Mouse (Mus musculus) cerebellum, postnatal 25 days (tissue): ENCODE results near the gene Igsf6.
A peak's percentile ranks its signal among the peaks of the same experiment; 100 is the strongest.

Experiments used
- DNase-seq, 2 experiments: peaks; one replicate each; pipeline ENCODE4 v3.0.0; 2021; ENCODE audit warnings: mixed read lengths in 2 of 2

The Igsf6 gene

GRCm38 (mm10) chr7:121074281-121074680 is at the start of gene Igsf6:
TSS of gene Igsf6 (minus strand) at chr7:121074572.
- no peak for DNase-seq

- peak; percentile 81 to 90 for DNase-seq
Observed at GRCm38 (mm10) chr7:121120143-121120818, 45.9 kb upstream of the Igsf6 start.

- DNase-seq: no peak
Observed at GRCm38 (mm10) chr7:121111762-121112161, 37.4 kb upstream of the Igsf6 start.

- no peak for DNase-seq
Observed at GRCm38 (mm10) chr7:121111321-121111720, 36.9 kb upstream of the Igsf6 start.

- no peak for DNase-seq
Observed at GRCm38 (mm10) chr7:121107851-121108250, 33.5 kb upstream of the Igsf6 start.

- DNase-seq: no peak
Observed at GRCm38 (mm10) chr7:121098614-121099389, 24.4 kb upstream of the Igsf6 start.

GRCm38 (mm10) chr7:121093026-121093425 is 18.7 kb upstream of the Igsf6 start:
- DNase-seq: no peak

GRCm38 (mm10) chr7:121090748-121091147 is 16.4 kb upstream of the Igsf6 start:
- DNase-seq: no peak

- no peak for DNase-seq
Observed at GRCm38 (mm10) chr7:121088745-121089144, 14.4 kb upstream of the Igsf6 start.

GRCm38 (mm10) chr7:121085500-121085899 is 11.1 kb upstream of the Igsf6 start:
- DNase-seq: no peak

- no peak for DNase-seq
Observed at GRCm38 (mm10) chr7:121084840-121085453, 10.6 kb upstream of the Igsf6 start.

- no peak for DNase-seq
Observed at GRCm38 (mm10) chr7:121082949-121083513, 8.7 kb upstream of the Igsf6 start.

GRCm38 (mm10) chr7:121081816-121082215 is 7.4 kb upstream of the Igsf6 start:
- DNase-seq: no peak

- DNase-seq: no peak
Observed at GRCm38 (mm10) chr7:121081350-121081749, 7.0 kb upstream of the Igsf6 start, which contains the start of gene Otoa. TSS of gene Otoa (plus strand) at chr7:121081650.

- peak; percentile 43 to 77 for DNase-seq
Observed at GRCm38 (mm10) chr7:121077829-121078228, 3.5 kb upstream of the Igsf6 start.

- no peak for DNase-seq
Observed at GRCm38 (mm10) chr7:121077311-121077710, 2.9 kb upstream of the Igsf6 start.

GRCm38 (mm10) chr7:121075416-121075815 is 1.0 kb upstream of the Igsf6 start:
- peak; percentile 40 to 69 for DNase-seq

- DNase-seq: peak in 1 of 2 experiments; percentile 27
Observed at GRCm38 (mm10) chr7:121074801-121075400, 529 bp upstream of the Igsf6 start.

- DNase-seq: no peak
Observed at GRCm38 (mm10) chr7:121072506-121072905, 1.9 kb downstream of the Igsf6 start.

GRCm38 (mm10) chr7:121071276-121071675 is 3.1 kb downstream of the Igsf6 start:
- no peak for DNase-seq

GRCm38 (mm10) chr7:121064309-121064708 is 10.1 kb downstream of the Igsf6 start:
- no peak for DNase-seq

GRCm38 (mm10) chr7:121059477-121060218 is 14.7 kb downstream of the Igsf6 start:
- no peak for DNase-seq
